Mouse (Mus musculus) kidney, postnatal 0 days (tissue): ENCODE results near the gene Nucb1. TPM values are rescaled to one million over a fixed set of nuclear protein-coding genes. Genes with fewer than 3 reads are reported as not detected.

Source experiments
- ATAC-seq: fragments of 200-750 bp; cut with Nextera tagmentation; replicated peaks from 2 replicates; pipeline ENCODE4 v1.8.0; 2017; ENCODE audit warnings: low read depth, moderate number of reproducible peaks, moderate TSS enrichment, moderate library complexity; ENCODE audit not compliant: low FRiP score
- DNase-seq: peaks from one replicate; pipeline ENCODE4 v3.0.0-alpha.2; 2016; ENCODE audit warnings: low spot score
- H3K27ac ChIP-seq: fragments of 300-500 bp; sonication (generic); 2 replicates; pipeline ENCODE4 v1.5.1; 2014; ENCODE audit warnings: mild to moderate bottlenecking
- H3K27me3 ChIP-seq: fragments of 300-500 bp; sonication (generic); 2 replicates; pipeline ENCODE4 v1.6.1; 2014; ENCODE audit warnings: low read length, mixed read lengths; ENCODE audit not compliant: insufficient read depth
- H3K36me3 ChIP-seq: fragments of 300-500 bp; sonication (generic); 2 replicates; pipeline ENCODE4 v1.6.1; 2014; ENCODE audit warnings: low read length, mixed read lengths; ENCODE audit not compliant: insufficient read depth
- H3K4me1 ChIP-seq: fragments of 300-500 bp; sonication (generic); replicated peaks from 2 replicates; pipeline ENCODE4 v1.6.1; 2014; ENCODE audit warnings: antibody characterized with exemption, low read length, mixed read lengths; ENCODE audit not compliant: insufficient read depth
- H3K4me2 ChIP-seq: fragments of 300-500 bp; sonication (generic); 2 replicates; pipeline ENCODE4 v1.6.1; 2014; ENCODE audit warnings: mild to moderate bottlenecking, low read length, moderate library complexity, mixed read lengths
- H3K4me3 ChIP-seq: fragments of 300-500 bp; sonication (generic); replicated peaks from 2 replicates; pipeline ENCODE4 v1.5.1; 2014; ENCODE audit warnings: low read depth, low read length
- H3K9ac ChIP-seq: fragments of 300-500 bp; sonication (generic); 2 replicates; pipeline ENCODE4 v1.6.1; 2014; ENCODE audit warnings: low read depth, low read length
- H3K9me3 ChIP-seq: fragments of 300-500 bp; sonication (generic); replicated peaks from 2 replicates; pipeline ENCODE4 v1.6.1; 2016; ENCODE audit warnings: low read length, inconsistent platforms, mixed read lengths
- CTCF ChIP-seq: IDR thresholded peaks from 2 replicates; pipeline ENCODE4 v1.5.1; 2016; ENCODE audit warnings: antibody characterized with exemption, low read depth, mild to moderate bottlenecking, moderate library complexity
- WGBS: fragments of 180-500 bp; shearing (Covaris S2); extraction: QIAGEN DNeasy Blood & Tissue Kit; methylation state at CpG from one replicate; pipeline ENCODE4 v1.1.7; 2014; 5-methylcytosine and 5-hydroxymethylcytosine counted together
- microRNA-seq: library from miRNA; unstranded; fragments of <30 nt; microRNA quantifications from one replicate; pipeline ENCODE4, GENCODE M21; 2016
- polyA plus RNA-seq: library from polyadenylated mRNA; unstranded; fragments of >200 nt; fragmentation: Nextera tagmentation; extraction: Ambion mirVana; gene quantifications from 2 replicates; pipeline ENCODE4 v1.2.1, GENCODE M21; 2015

Gene Nucb1
- polyA plus RNA-seq, 1 experiment from 2014 or later = 246 TPM

- Histone ChIP-seq H3K9me3 (no peaks in the 10 kb centered on the region), H3K9ac (no peak overlapping the region), H3K36me3 (peaks cover 26% of the 10 kb centered on the region; the same call in 1 of the 2 replicates), H3K27ac (no peak overlapping the region), H3K27me3 (no peaks in the 10 kb centered on the region), H3K4me3 (no peak overlapping the region), H3K4me1 (no peaks in the 10 kb centered on the region), H3K4me2 (no peak overlapping the region)
- TF ChIP-seq CTCF = peak; percentile 91
- 58% methylated on average over 23 of the region's 23 CpGs for WGBS
- DNase-seq (peak; percentile 91), ATAC-seq (peak; percentile 72)
Measured at GRCm38 (mm10) chr7:45451344-45451982, 58.7 kb downstream of the Nucb1 start.

GRCm38 (mm10) chr7:45449974-45450373 lies 60.2 kb downstream of the Nucb1 start:
- 88% methylated on average over 1 of the region's 1 CpGs for WGBS
- no peaks in the 10 kb centered on the region for H3K27me3 ChIP-seq
- H3K4me2 ChIP-seq = no peak overlapping the region
- H3K4me3 ChIP-seq = no peak overlapping the region
- DNase-seq (no peak), ATAC-seq (no peak)
- TF ChIP-seq CTCF = no peak
- no peaks in the 10 kb centered on the region for H3K9me3 ChIP-seq
- peaks cover 20% of the 10 kb centered on the region for H3K36me3 ChIP-seq
- H3K27ac ChIP-seq = no peak overlapping the region
- no peak overlapping the region for H3K9ac ChIP-seq
- no peaks in the 10 kb centered on the region for H3K4me1 ChIP-seq

- H3K9me3 ChIP-seq = no peaks in the 10 kb centered on the region
- H3K27me3 ChIP-seq = no peaks in the 10 kb centered on the region
- peak overlapping the region; percentile 40 for H3K27ac ChIP-seq
- no peak overlapping the region for H3K4me2 ChIP-seq
- peak; percentile 70 for TF ChIP-seq CTCF
- H3K4me1 ChIP-seq = no peaks in the 10 kb centered on the region
- H3K36me3 ChIP-seq = peaks cover 33% of the 10 kb centered on the region
- H3K9ac ChIP-seq = no peak overlapping the region
- ATAC-seq (0 out of 2 replicates have a peak, but pooled peaks have one; percentile 6), DNase-seq (peak; percentile 82)
- WGBS = 35% methylated on average over 11 of the region's 11 CpGs
- no peak overlapping the region for H3K4me3 ChIP-seq
Measured at GRCm38 (mm10) chr7:45447325-45447990, 62.7 kb downstream of the Nucb1 start.

DNA sequence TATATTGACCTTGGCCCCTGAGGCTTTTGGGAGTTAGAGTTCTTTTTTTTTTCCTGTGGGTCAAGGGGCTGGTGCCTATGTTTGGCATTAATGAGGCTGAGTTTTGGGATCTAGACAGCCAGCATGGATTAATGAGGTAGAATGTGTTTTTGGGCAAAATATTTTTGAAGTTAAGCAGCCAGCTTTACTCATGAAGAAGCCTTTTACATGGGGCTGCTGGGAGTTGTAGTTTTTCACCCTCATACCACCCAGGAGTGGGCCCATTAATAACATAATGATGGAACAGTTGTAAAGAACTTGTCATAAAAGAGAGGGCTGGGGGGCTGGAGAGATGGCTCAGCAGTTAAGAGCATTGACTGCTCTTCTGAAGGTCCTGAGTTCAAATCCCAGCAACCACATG lies 63.6 kb downstream of the Nucb1 start:
- DNase-seq = no peak
- no peak for TF ChIP-seq CTCF
- Histone ChIP-seq H3K9ac (no peak overlapping the region), H3K4me3 (no peak overlapping the region), H3K4me2 (no peak overlapping the region), H3K9me3 (no peaks in the 10 kb centered on the region), H3K27me3 (no peaks in the 10 kb centered on the region), H3K36me3 (peaks cover 38% of the 10 kb centered on the region), H3K4me1 (no peaks in the 10 kb centered on the region), H3K27ac (no peak overlapping the region)
- ATAC-seq = no peak

GRCm38 (mm10) chr7:45443526-45444420 lies 66.4 kb downstream of the Nucb1 start:
- H3K4me3 ChIP-seq = no peak overlapping the region
- TF ChIP-seq CTCF = no peak
- H3K27ac ChIP-seq = no peak overlapping the region
- no peak overlapping the region for H3K4me2 ChIP-seq
- peaks cover 34% of the 10 kb centered on the region for H3K36me3 ChIP-seq
- 83% methylated on average over 22 of the region's 22 CpGs for WGBS
- no peaks in the 10 kb centered on the region for H3K27me3 ChIP-seq
- H3K4me1 ChIP-seq = no peaks in the 10 kb centered on the region
- no peak overlapping the region for H3K9ac ChIP-seq
- ATAC-seq (no peak), DNase-seq (no peak)
- H3K9me3 ChIP-seq = no peaks in the 10 kb centered on the region

Small RNA genes lying within 50 kb of the gene (microRNA-seq; reads per million reads assigned to microRNA genes)
- gene Gm22133 = not detected

Other genes starting within 250 kb of the Nucb1 start
- not detected in 2 replicates for gene Slc6a21, start 232.9 kb downstream of the Nucb1 start, polyA plus RNA-seq
- gene Trpm4, start 176.6 kb downstream of the Nucb1 start, polyA plus RNA-seq = 14.4 and 15.9 TPM in 2 replicates
- 0.75 and 1.1 TPM in 2 replicates for gene Hrc, start 175.1 kb downstream of the Nucb1 start, polyA plus RNA-seq
- gene Ppfia3, start 143.4 kb downstream of the Nucb1 start, polyA plus RNA-seq = 4.3 and 5.4 TPM in 2 replicates
- gene Lin7b, start 139.8 kb downstream of the Nucb1 start, polyA plus RNA-seq = 1.2 and 1.6 TPM in 2 replicates
- 148 and 163 TPM in 2 replicates for gene Snrnp70, start 114.7 kb downstream of the Nucb1 start, polyA plus RNA-seq
- gene Kcna7, start 104.8 kb downstream of the Nucb1 start, polyA plus RNA-seq = 0.05 and 0.06 TPM in 2 replicates
- gene Ntf5, start 96.7 kb downstream of the Nucb1 start, polyA plus RNA-seq = 1.5 and 1.6 TPM in 2 replicates
- gene Lhb, start 89.6 kb downstream of the Nucb1 start, polyA plus RNA-seq = not detected in 2 replicates
- gene Gys1, start 75.6 kb downstream of the Nucb1 start, polyA plus RNA-seq = 26.0 and 26.9 TPM in 2 replicates
- 94.6 and 98.9 TPM in 2 replicates for gene Ruvbl2, start 72.3 kb downstream of the Nucb1 start, polyA plus RNA-seq
- 6,674 and 7,026 TPM in 2 replicates for gene Ftl1, start 50.5 kb downstream of the Nucb1 start, polyA plus RNA-seq
- 183 and 194 TPM in 2 replicates for gene Bax, start 43.5 kb downstream of the Nucb1 start, polyA plus RNA-seq
- gene Tulp2, start 28.5 kb downstream of the Nucb1 start, polyA plus RNA-seq = 0.93 and 1.1 TPM in 2 replicates
- gene Gm45808, start 23.6 kb downstream of the Nucb1 start, polyA plus RNA-seq = not detected in 2 replicates
- 1.8 TPM in 2 replicates for gene Dhdh, start 21.6 kb downstream of the Nucb1 start, polyA plus RNA-seq
- gene Ppp1r15a, start 15.9 kb upstream of the Nucb1 start, polyA plus RNA-seq = 21.4 and 21.9 TPM in 2 replicates
- gene Plekha4, start 15.9 kb upstream of the Nucb1 start, polyA plus RNA-seq = 5.1 and 5.8 TPM in 2 replicates
- gene Hsd17b14, start 44.5 kb upstream of the Nucb1 start, polyA plus RNA-seq = 20.5 and 21.0 TPM in 2 replicates
- 92.7 and 93.0 TPM in 2 replicates for gene Bcat2, start 59.7 kb upstream of the Nucb1 start, polyA plus RNA-seq
- 0.12 TPM in 1 of 2 replicates, not detected in the other for gene Fgf21, start 105.1 kb upstream of the Nucb1 start, polyA plus RNA-seq
- gene Fut1, start 106.9 kb upstream of the Nucb1 start, polyA plus RNA-seq = 0.08 and 0.26 TPM in 2 replicates
- gene Izumo1, start 111.4 kb upstream of the Nucb1 start, polyA plus RNA-seq = 0.17 and 0.29 TPM in 2 replicates
- 16.9 and 21.1 TPM in 2 replicates for gene Rasip1, start 117.1 kb upstream of the Nucb1 start, polyA plus RNA-seq
- gene Mamstr, start 129.6 kb upstream of the Nucb1 start, polyA plus RNA-seq = 3.9 and 4.8 TPM in 2 replicates
- 0.38 TPM in 2 replicates for gene Fut2, start 156.0 kb upstream of the Nucb1 start, polyA plus RNA-seq
- 0.18 and 0.23 TPM in 2 replicates for gene Ntn5, start 173.6 kb upstream of the Nucb1 start, polyA plus RNA-seq
- gene Sec1, start 184.0 kb upstream of the Nucb1 start, polyA plus RNA-seq = 0.13 and 0.32 TPM in 2 replicates
- 7.5 and 8.9 TPM in 2 replicates for gene Car11, start 189.4 kb upstream of the Nucb1 start, polyA plus RNA-seq
- gene Dbp, start 194.7 kb upstream of the Nucb1 start, polyA plus RNA-seq = 8.4 and 8.6 TPM in 2 replicates
- 1,049 and 1,142 TPM in 2 replicates for gene Rpl18, start 205.1 kb upstream of the Nucb1 start, polyA plus RNA-seq
- 20.8 and 22.3 TPM in 2 replicates for gene Sphk2, start 207.6 kb upstream of the Nucb1 start, polyA plus RNA-seq
- 0.23 and 0.28 TPM in 2 replicates for gene Fam83e, start 210.8 kb upstream of the Nucb1 start, polyA plus RNA-seq
- not detected in 2 replicates for gene Spaca4, start 215.4 kb upstream of the Nucb1 start, polyA plus RNA-seq